Mouse (Mus musculus) cerebellum, adult 9-11 months (tissue): ENCODE results near the gene Ube2l6.
A peak's percentile ranks its signal among the peaks of the same experiment; 100 is the strongest.

Source experiments
- DNase-seq: peaks from one replicate; pipeline ENCODE4 v3.0.0; 2022

Ube2l6 gene

DNA sequence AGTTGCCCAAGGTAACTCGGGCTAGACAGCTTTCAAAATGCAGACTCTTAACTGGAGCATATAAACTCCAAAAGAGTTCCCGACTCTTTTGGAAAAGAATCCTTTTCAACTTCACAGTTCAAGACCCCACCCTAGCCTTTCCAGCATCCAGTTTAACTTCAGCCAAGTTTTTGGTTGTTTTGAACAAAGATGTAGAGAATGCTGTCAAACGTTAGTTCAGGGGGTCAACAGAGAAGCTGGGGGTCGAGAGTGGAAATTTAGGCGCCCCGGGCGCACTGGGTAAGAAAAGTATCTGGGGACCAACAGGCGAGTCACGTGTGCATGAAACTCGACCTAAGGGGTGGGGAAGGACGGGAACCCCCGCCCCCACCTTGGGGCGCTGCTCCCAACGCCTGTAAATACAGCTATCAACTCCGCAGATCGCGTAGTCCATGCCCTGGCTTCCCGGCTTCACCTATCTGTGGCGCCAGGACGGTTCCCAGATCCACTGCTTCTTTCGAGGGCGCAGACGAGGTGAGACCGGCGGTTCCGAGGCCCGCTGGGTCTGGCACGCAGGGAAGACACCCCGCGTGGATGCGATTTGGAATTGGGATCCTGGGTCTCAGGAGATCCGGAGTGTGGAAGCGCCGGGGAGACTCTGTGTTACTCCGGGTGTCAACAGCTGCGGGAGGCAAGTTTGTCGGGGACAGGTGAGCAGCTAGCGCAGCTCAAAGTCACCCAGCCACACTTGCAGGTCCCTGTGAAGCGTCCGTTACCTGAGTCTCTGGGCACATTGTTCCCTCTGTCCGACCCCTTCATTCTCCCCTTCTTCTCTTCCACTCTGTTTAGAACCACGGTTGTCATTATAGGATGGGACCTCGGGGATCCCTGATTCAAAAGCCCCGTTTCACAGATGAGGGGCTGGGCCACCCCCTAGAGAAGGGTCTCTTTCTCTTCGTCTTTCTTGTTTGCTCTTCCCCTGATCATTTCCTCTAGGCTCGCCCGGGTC is 40.7 kb downstream of the Ube2l6 start:
- no peak for DNase-seq

DNA sequence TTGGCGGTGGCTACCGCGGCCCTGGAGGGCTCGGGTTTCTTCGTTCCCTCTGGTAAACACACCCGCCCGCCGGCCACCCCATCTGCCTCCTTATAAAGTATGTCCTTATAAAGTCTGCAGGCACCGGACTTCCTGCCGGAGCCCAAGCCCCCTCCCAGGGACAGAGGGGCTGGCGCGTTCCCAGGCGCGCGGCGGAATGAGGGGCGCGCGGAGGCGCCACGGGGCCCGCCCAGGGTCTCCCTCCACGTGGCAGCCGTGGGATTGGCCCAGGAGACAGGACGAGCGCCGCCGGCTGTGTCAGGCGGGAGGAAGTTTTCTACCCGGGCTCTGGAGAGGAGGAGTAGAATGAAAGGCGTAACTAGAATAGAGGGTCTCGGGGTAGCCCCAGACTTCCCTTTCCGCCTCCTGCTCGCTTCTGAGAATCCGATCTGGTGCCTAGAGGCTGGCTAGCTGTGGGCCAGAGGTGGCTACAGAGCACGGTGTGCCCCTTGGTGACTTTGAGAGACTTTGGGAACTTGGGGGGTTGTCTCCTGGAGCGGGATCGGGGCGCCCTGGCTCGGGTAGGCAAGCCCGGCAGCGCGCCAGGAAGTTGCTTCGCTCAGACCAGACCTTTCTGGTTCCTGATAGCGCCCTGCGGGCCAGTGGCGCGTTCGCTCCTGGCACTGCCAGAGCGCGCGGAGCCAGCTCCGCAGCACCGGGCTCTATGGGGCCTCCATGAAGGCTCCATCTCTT is 41.6 kb downstream of the Ube2l6 start:
- no peak for DNase-seq

DNA sequence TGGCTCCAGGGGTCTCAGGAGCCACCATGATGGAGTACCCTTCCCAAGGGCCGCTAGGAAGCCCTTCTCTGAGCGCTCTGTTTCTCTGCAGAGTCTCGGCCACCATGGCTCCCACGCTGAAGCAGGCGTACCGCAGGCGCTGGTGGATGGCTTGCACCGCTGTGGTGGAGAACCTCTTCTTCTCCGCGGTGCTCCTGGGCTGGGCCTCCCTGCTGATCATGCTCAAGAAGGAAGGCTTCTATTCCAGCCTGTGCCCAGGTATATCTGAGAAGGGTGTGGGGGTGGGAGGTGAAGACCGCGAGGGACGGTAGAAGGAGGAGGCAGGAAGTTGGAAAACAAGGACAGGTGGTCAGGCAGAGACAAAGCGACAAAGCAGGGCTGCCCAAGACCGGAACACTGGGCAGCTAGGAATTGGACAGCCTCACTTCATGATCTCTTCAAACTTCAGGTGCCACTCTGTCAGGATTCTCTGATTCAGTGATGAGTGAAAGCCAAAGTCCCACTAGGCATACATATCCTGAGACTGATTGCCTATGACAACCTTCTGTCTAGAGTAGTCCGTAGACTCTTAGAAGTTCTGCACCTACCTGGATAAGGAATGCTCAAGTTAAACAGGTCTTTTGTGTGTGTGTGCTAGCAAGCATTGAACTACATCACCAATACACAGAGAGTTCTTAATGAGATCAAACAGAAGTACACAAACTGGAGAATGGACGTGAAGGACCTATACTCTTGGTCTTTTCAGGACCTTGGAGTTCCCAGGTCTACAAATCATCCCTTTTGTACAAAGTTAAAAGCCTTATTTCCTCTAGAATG is 42.3 kb downstream of the Ube2l6 start:
- DNase-seq = no peak

DNA sequence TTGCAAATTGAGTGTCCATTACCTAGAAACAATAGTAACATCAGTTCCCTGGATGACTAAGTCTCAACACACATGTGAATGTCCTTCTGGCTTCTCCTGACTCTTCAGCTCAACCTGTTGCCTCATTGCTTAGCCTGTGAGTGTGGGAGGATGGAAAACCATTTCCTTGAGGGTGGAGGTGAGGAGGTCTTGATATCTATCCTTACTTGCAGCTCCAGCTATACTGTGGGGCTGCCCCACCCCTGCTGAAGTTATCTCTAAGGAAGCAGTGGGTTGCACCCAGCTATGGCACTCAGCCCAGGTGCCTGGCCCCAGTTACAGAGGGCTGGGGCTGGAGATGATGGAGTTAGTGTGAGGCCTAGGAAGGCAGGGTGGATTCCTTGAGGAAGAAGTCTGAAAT is 43.3 kb downstream of the Ube2l6 start:
- no peak for DNase-seq

DNA sequence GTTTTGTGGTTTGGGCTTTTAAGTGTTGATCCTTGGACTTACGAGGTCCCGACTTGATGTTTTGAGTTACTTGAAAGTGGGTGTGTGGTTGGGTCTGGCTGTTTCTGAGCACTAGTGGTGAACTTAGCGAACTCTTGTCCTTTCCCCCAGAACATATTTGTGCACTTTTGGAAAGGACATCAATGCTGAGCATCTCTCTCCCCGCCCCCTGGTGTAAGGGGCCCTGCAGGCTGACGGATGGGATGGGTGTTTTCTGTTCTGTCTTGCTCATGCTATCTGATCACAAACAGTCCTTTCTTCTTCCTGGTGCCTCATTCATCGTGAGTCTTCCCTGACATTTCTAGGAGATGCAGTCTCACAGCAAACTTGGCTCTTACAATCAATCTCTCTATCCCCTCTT is 45.0 kb downstream of the Ube2l6 start:
- no peak for DNase-seq

DNA sequence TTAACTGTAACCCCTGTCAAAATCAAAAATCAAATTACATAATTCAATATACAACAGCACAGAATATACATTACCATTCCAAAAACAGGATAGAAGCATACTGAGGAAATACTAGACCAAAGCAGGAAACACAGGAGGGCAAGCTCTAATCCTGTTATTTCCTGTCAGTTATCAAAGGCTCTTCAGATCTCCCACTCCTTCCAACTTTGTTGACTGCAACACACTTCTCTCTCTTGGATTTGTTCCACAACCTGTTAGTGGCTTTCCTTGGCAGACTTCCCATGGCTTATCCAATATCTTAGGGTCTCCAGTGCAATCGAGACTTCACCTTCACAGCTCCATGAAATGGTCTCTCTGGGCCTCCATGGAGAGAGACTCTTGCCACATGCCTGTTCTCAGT is 46.6 kb downstream of the Ube2l6 start:
- DNase-seq = no peak

DNA sequence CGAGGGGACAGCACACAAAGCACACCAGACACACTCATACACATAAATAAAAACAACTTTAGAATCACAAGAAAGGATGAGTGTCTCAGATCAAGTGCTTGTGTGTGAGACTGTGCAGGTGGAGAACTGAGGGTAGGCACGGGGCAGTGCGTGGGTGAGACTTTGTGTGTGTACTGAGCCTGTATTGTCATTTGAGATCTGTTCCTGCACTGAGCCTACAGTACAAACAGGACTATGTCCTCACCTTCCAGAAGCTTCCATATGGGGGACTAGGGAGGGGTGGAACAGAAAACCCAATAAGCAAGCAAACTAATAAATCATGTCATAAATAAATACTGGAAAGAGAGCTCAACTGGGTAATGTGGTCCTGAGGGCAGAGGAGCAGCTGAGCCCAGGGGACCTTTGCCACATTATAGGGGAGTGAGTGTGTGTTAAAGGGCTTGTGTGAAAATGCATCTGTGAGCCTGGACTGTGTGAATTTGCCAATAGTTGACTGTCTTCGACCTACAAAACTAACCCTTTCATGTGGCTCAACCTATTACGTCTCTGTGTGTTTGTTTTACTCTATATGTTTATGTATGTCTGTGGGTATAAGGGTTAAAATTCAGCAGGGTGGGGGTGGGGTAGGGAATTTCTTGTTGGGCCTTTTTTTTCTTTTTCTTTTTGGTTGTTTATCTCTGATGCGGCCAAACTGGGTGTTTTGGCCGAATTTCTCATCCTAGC is 51.9 kb downstream of the Ube2l6 start:
- no peak for DNase-seq

DNA sequence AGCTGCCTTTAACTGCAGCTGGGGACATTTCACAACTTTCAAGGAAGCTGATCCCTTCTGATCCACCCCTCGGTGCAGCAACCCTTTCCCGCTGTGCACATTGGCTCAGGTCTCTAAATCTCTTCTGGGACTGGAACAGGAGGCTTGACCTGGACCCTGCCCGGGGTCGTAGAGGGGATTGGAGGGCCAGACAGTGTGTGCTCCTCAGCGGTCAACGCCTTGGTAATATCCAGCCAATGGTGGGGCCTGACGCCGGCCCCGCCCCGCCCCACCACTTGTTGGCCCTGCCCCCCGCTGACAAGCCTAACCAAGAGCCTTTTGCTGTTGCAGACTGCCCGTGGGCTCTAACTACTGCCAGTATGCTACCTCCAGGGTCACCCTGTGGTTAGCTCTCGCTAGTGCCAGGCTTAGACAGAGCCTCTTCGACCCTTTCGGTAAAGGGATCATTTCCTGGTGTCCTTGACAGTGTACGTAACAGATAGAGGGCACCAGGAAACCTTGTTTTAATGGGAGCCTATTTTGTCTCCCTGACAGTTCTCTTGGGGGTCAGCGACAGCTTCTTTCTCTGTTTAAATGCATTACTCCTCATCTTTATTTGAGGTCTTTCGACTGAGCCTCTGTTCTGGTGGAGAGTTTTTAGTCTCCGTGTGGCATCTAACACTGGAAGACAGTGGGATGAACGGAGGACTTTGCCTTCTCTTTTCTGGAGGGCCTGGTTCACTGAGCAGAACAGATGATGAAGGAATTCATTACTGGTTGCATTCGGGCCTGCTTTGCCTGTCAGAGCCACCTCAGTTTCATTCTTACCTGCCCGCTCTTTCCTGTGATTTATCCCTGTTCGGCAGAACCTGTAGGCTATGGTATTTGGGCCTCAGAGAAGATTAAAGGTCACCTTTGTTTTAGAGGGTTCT is 52.8 kb downstream of the Ube2l6 start:
- DNase-seq = no peak

DNA sequence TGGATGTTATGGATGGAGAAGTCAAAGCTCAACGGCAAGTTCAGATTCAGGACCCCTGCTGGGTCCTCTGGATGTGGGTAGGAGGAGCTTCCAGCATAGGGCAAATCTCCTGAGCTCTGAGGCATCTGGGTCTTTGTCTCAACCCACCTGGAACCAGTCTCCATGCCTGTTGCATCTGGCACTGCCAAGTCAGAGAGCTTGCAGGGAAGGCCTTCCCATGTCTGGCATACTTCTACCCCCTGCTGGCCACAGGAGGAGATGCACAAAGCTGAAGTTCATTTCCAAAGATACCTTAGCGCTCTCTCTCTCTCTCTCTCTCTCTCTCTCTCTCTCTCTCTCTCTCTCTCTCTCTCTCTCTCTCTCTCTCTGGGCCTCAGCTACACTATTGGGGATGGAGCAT is 57.1 kb downstream of the Ube2l6 start:
- DNase-seq = peak; percentile 13

DNA sequence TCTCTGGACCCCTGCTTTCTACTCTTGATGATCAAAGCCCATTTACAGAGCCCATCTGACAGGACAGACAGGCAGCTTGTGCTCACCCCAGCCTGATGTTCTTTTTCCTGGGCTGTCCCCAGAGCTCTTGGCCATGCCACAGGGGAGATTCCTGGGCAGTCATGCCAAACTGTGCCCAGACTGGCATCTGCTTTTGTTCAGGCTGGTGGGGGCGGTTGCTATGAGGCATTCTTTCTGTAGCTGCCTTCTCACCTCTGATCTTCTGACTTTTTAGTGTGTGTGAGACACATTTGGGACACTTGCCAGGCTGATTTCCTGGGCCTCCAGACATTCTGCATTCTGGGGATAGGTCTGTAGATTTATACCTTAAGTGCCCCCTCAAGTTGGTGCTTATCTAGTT is 59.9 kb downstream of the Ube2l6 start:
- DNase-seq = no peak
